Mouse (Mus musculus): ENCODE data around the gene Pik3r3. TPM values are rescaled to one million over a fixed set of nuclear protein-coding genes. Genes with fewer than 3 reads are reported as not detected.

Pik3r3 gene
- polyA plus RNA-seq, 1 experiment from 2014 or later, result 2.9 TPM

DNA sequence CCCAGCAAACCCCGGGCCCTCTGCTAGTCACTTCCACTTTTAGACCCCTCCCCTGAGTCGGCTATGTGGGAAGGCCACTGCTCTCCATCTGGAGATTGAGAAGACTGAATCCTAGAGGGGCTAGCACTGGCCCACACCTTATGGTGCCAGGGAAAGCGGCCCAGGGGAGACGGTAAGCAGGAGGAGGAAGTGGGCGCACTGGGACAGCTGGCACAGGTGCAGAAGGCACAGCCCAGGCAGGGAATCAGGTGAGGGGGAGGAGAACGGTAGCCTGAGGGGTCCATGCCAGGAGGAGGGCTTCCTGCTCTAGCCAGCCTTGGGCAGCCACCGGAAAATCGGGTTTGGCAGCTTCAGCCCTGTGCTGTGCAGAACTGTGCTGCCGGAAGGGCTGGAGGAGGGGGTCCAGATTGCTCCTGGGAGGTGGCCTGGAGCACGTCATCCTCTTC lies 44.9 kb upstream of the Pik3r3 start:
- H3K27ac ChIP-seq (ENCODE audit: low read depth, low read length), result peak overlapping the region; percentile 75
- H3K27me3 ChIP-seq (replicated peaks; ENCODE audit: control insufficient read depth, insufficient read depth, low read length), result no peaks in the 10 kb centered on the region
- peak overlapping the region; percentile 4; the same call in 1 of the 2 replicates for H3K4me3 ChIP-seq (ENCODE audit: low read depth, low read length)
- 11% methylated on average over 10 of the region's 10 CpGs for WGBS
- H3K9ac ChIP-seq (ENCODE audit: low read depth, low read length), result peak overlapping the region; percentile 17; the same call in 1 of the 2 replicates
- no peaks in the 10 kb centered on the region for H3K9me3 ChIP-seq (ENCODE audit: control insufficient read depth)
- no peak for TF ChIP-seq CTCF (IDR thresholded peaks at IDR 0.05; ENCODE audit: low read depth)
- H3K36me3 ChIP-seq (ENCODE audit: control insufficient read depth, insufficient read depth), result no peaks in the 10 kb centered on the region
- ATAC-seq, result peak; percentile 77
- H3K4me1 ChIP-seq (replicated peaks; ENCODE audit: control insufficient read depth, insufficient read depth, low read length), result peaks cover 13% of the 10 kb centered on the region
- H3K4me2 ChIP-seq (replicated peaks; ENCODE audit: low read depth), result peak overlapping the region; percentile 54

GRCm38 (mm10) chr4:116177140-116177539 lies 44.3 kb upstream of the Pik3r3 start:
- TF ChIP-seq CTCF (IDR thresholded peaks at IDR 0.05; ENCODE audit: low read depth), result no peak
- no peak overlapping the region for H3K4me3 ChIP-seq (ENCODE audit: low read depth, low read length)
- WGBS, result 21% methylated on average over 5 of the region's 5 CpGs

GRCm38 (mm10) chr4:116182079-116182478 lies 39.3 kb upstream of the Pik3r3 start:
- Histone ChIP-seq H3K4me3 (ENCODE audit: low read depth, low read length) (no peak overlapping the region), H3K27ac (ENCODE audit: low read depth, low read length) (no peak overlapping the region), H3K27me3 (replicated peaks; ENCODE audit: control insufficient read depth, insufficient read depth, low read length) (no peaks in the 10 kb centered on the region), H3K4me1 (replicated peaks; ENCODE audit: control insufficient read depth, insufficient read depth, low read length) (peaks cover 4% of the 10 kb centered on the region; the same call in 1 of the 2 replicates), H3K4me2 (replicated peaks; ENCODE audit: low read depth) (no peak overlapping the region), H3K9me3 (ENCODE audit: control insufficient read depth) (no peaks in the 10 kb centered on the region), H3K36me3 (ENCODE audit: control insufficient read depth, insufficient read depth) (no peaks in the 10 kb centered on the region), H3K9ac (ENCODE audit: low read depth, low read length) (no peak overlapping the region)
- no peak for TF ChIP-seq CTCF (IDR thresholded peaks at IDR 0.05; ENCODE audit: low read depth)
- WGBS, result 71% methylated on average over 3 of the region's 3 CpGs
- ATAC-seq, result no peak

More at GRCm38 (mm10) chr4:116177140-116177539, 44.3 kb upstream of the Pik3r3 start:
- peak overlapping the region; percentile 75 for H3K27ac ChIP-seq (ENCODE audit: low read depth, low read length)
- H3K4me2 ChIP-seq (replicated peaks; ENCODE audit: low read depth), result peak overlapping the region; percentile 54
- peaks cover 13% of the 10 kb centered on the region for H3K4me1 ChIP-seq (replicated peaks; ENCODE audit: control insufficient read depth, insufficient read depth, low read length)
- no peaks in the 10 kb centered on the region for H3K36me3 ChIP-seq (ENCODE audit: control insufficient read depth, insufficient read depth)
- ATAC-seq, result peak; percentile 52
- H3K27me3 ChIP-seq (replicated peaks; ENCODE audit: control insufficient read depth, insufficient read depth, low read length), result no peaks in the 10 kb centered on the region
- no peak overlapping the region for H3K9ac ChIP-seq (ENCODE audit: low read depth, low read length)
- H3K9me3 ChIP-seq (ENCODE audit: control insufficient read depth), result no peaks in the 10 kb centered on the region

- no peaks in the 10 kb centered on the region for H3K9me3 ChIP-seq (ENCODE audit: control insufficient read depth)
- 38% methylated on average over 12 of the region's 12 CpGs for WGBS
- no peak overlapping the region for H3K9ac ChIP-seq (ENCODE audit: low read depth, low read length)
- H3K36me3 ChIP-seq (ENCODE audit: control insufficient read depth, insufficient read depth), result no peaks in the 10 kb centered on the region
- H3K4me2 ChIP-seq (replicated peaks; ENCODE audit: low read depth), result no peak overlapping the region
- no peaks in the 10 kb centered on the region for H3K27me3 ChIP-seq (replicated peaks; ENCODE audit: control insufficient read depth, insufficient read depth, low read length)
- no peaks in the 10 kb centered on the region for H3K4me1 ChIP-seq (replicated peaks; ENCODE audit: control insufficient read depth, insufficient read depth, low read length)
- no peak overlapping the region for H3K4me3 ChIP-seq (ENCODE audit: low read depth, low read length)
- no peak for TF ChIP-seq CTCF (IDR thresholded peaks at IDR 0.05; ENCODE audit: low read depth)
- no peak overlapping the region for H3K27ac ChIP-seq (ENCODE audit: low read depth, low read length)
- ATAC-seq, result no peak
These were observed 38.7 kb upstream of the Pik3r3 start for GRCm38 (mm10) chr4:116182745-116183144.

DNA sequence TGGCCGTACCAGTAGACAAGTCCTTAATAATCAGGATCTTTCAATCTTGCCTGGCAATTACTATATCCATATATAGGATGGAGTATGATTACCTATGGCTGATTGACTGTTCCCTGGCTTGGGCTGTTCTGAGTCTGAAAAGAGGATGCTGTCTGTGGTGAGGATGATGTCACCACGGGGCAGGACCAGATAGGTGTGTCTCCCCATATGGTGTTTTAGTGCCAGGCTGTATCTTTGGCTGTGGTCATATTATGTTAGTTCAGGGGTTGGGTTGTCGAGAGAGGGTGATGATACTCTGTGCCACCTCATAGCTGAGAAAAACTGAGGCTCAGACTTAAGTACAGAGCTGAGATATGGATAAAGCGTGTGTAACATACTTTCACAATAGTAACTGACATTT lies 36.3 kb upstream of the Pik3r3 start:
- Histone ChIP-seq H3K9me3 (ENCODE audit: control insufficient read depth) (no peaks in the 10 kb centered on the region), H3K4me1 (replicated peaks; ENCODE audit: control insufficient read depth, insufficient read depth, low read length) (no peaks in the 10 kb centered on the region), H3K36me3 (ENCODE audit: control insufficient read depth, insufficient read depth) (no peaks in the 10 kb centered on the region), H3K9ac (ENCODE audit: low read depth, low read length) (no peak overlapping the region), H3K4me3 (ENCODE audit: low read depth, low read length) (no peak overlapping the region), H3K27ac (ENCODE audit: low read depth, low read length) (no peak overlapping the region), H3K4me2 (replicated peaks; ENCODE audit: low read depth) (no peak overlapping the region), H3K27me3 (replicated peaks; ENCODE audit: control insufficient read depth, insufficient read depth, low read length) (no peaks in the 10 kb centered on the region)
- TF ChIP-seq CTCF (IDR thresholded peaks at IDR 0.05; ENCODE audit: low read depth), result no peak
- ATAC-seq, result peak; percentile 36
- WGBS, result 77% methylated on average over 4 of the region's 4 CpGs

GRCm38 (mm10) chr4:116192286-116192835 lies 29.1 kb upstream of the Pik3r3 start:
- Histone ChIP-seq H3K27ac (ENCODE audit: low read depth, low read length) (no peak overlapping the region), H3K4me1 (replicated peaks; ENCODE audit: control insufficient read depth, insufficient read depth, low read length) (no peaks in the 10 kb centered on the region), H3K9me3 (ENCODE audit: control insufficient read depth) (no peaks in the 10 kb centered on the region), H3K9ac (ENCODE audit: low read depth, low read length) (no peak overlapping the region), H3K4me2 (replicated peaks; ENCODE audit: low read depth) (no peak overlapping the region), H3K27me3 (replicated peaks; ENCODE audit: control insufficient read depth, insufficient read depth, low read length) (no peaks in the 10 kb centered on the region), H3K4me3 (ENCODE audit: low read depth, low read length) (no peak overlapping the region), H3K36me3 (ENCODE audit: control insufficient read depth, insufficient read depth) (no peaks in the 10 kb centered on the region)
- no peak for TF ChIP-seq CTCF (IDR thresholded peaks at IDR 0.05; ENCODE audit: low read depth)
- WGBS, result 49% methylated on average over 4 of the region's 4 CpGs
- no peak for ATAC-seq

All from intestine, postnatal 0 days (tissue).